Mouse (Mus musculus): ENCODE results near the gene Anks3.

GRCm38 (mm10) chr16:4902390-4902789 lies 61.6 kb downstream of the Anks3 start:
- TF ChIP-seq CTCF (IDR thresholded peaks at IDR 0.05; ENCODE audit: low read depth) (no peak), EP300 (IDR thresholded peaks at IDR 0.05; ENCODE audit: low read depth) (no peak)
